Mouse (Mus musculus): ENCODE data around the gene Fam25c.
A peak's percentile ranks its signal among the peaks of the same experiment; 100 is the strongest.
"Not testable (repeated sequence)": the region's sequence is repeated elsewhere in the genome, so short reads cannot be mapped to it uniquely, and the experiment has no call there.

Fam25c gene

DNA sequence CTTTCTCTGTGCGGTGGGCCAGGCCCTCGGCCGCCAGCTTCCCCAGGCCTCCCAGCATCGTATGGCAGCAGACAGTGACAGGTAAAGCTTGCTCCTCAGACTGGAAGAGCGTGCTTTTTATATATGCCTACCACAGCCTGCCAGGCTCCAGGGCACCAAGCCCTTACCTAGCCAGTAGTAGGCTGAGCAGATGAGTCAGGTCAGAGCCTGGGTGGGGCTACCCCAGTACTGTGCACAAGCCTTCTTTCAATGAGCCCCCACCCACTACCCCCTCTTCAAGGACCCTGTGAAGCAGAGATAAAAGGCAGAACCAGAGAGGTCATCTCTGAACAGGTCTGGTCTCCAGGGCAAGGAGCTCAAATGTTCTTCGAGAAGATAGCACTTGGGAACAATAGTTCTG lies at the start of gene Fam25c:
TSS of gene Fam25c (minus strand) at position 133 of the 400 bp plus-strand sequence.
- DNase-seq (ENCODE audit: low read depth, low spot score), result no peak

DNA sequence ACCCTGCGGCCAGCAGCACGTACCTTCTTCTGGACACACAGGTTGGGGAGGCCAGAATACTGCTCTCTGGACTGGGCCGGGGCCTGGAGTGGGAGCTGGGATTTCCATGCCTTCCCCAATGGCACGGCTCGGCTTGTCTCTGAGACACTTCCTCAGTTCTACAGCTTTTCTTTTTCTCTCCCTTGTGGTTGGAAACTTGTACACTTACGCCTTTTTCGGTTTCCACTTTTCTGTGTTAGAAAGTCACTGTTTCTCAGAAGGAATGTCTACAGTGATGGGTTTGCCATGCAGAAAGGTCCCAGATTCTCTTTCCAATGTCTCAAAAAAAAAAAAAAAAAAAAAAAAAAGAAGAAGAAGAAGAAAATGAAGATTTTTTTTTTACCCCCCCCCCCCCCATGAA lies 48.2 kb upstream of the Fam25c start:
- no peak for DNase-seq (ENCODE audit: low read depth, low spot score)

DNA sequence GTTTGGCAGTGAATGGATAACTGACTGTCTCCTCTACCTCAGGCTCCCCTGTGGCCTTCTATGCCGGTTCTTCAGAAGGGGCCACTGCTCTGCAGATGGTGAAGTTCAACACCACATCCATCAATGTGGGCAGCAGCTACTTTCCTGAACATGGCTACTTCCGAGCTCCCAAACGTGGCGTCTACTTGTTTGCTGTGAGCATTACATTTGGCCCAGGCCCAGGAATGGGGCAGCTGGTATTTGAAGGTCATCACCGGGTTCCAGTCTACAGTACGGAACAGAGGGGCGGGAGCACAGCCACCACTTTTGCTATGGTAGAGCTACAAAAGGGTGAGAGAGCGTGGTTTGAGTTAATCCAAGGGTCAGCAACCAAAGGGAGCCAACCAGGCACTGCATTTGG lies 47.6 kb upstream of the Fam25c start:
- no peak for DNase-seq (ENCODE audit: low read depth, low spot score)

DNA sequence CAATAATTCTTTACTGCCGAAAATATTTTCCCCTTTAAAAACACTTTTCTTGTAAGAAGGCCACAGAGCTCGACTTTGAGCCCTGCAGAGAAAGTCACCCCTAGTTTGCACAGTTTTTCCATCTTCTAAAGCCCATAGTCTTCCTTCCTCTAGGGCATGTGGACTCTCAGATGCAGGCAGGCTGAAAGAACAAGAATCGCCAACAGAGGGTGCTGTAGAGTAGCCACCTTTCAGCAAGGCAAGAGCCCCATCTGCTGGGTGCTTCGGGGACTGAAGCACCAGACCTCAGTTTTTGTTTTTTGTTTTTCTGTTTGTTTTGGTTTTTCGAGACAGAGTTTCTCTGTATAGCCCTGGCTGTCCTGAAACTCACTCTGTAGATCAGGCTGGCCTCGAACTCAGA lies 45.9 kb upstream of the Fam25c start:
- peak; percentile 80 for DNase-seq (ENCODE audit: low read depth, low spot score)

DNA sequence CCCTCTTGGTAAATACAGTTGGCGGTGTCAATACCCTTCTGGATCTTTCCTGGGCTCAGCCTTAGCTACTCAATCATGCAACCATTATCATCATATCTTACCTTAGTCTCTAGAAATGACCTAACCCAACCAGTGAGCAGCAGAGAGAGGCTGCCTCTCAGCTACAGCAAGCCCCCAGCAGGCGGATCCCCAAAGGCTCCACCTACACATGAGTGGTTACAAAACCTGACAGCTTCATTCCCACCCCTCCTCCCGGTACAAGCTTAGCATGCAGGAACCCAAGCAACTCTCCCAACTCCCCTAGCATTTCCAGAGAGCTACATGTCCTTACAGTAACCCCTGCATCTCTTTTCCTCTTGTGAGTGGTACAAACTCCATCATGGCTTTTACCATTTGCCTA lies 44.8 kb upstream of the Fam25c start:
- DNase-seq (ENCODE audit: low read depth, low spot score), result no peak

DNA sequence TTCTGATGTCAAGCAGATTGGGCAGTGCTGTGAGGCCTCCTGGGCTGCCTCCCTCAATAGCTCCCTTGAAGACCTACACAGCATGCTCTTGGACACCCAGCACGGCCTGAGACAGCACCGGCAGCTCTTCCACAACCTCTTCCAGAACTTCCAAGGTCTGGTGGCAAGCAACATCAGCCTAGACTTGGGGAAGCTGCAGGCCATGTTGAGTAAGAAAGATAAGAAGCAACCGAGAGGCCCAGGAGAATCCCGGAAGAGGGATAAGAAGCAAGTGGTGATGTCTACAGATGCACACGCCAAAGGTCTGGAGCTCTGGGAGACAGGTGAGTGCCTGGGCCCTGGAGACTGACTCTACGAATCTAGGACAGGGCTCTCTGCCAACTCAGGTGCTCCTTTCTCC lies 44.1 kb upstream of the Fam25c start:
- DNase-seq (ENCODE audit: low read depth, low spot score), result no peak

DNA sequence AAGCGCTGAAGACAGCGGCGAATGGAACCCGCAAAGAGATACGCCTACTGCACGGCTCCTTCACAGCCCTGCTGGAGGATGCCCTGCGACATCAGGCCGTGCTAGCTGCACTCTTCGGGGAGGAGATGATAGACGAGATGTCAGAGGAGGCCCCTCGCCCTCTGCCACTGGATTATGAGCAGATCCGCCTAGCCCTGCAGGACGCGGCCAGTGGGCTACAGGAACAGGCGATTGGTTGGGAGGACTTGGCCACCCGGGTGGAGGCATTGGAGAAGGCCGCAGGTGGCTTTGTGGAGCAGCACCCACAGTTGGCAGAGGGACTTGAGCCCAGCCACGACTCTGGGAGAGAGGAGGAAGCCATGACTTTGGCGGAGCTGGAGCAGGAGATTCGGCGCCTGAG lies 43.7 kb upstream of the Fam25c start:
- DNase-seq (ENCODE audit: low read depth, low spot score), result no peak

DNA sequence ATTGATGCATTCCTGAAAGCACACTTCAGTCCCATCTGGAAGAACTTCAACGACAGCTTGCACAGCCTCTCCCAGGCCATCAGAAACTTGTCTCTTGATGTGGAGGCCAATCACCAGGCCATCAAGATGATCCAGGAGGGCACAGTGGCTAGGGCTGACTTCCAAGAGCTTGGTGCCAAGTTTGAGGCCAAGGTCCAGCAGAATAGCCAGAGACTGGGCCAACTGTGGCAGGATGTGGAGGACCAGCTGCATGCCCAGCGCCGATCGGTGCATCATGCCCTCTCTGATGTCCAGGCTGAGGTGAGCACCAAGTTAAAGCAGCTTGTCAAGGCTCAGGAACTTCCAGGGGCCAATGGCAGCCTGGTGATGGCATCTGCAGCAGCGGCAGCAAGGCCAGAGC lies 42.6 kb upstream of the Fam25c start:
- no peak for DNase-seq (ENCODE audit: low read depth, low spot score)

DNA sequence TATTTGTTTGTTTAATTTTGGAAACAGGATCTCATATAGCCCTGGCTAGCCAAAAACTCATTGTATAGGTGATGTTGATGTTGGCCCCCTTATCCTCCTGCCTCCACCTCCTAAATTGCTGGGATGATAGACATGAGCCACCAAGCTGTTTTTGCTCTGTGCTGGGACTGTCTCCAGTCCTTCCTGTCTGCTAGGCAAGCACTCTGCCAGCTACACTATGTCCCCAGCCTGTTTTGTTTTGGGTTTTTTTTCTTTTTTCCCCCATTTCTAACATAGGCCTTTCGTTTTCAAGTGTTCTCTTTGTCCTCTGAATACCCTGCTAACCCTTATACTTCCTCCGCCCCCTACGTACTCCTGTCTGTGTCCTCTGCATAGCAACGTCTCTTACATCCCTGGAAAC lies 38.1 kb upstream of the Fam25c start:
- no peak for DNase-seq (ENCODE audit: low read depth, low spot score)

DNA sequence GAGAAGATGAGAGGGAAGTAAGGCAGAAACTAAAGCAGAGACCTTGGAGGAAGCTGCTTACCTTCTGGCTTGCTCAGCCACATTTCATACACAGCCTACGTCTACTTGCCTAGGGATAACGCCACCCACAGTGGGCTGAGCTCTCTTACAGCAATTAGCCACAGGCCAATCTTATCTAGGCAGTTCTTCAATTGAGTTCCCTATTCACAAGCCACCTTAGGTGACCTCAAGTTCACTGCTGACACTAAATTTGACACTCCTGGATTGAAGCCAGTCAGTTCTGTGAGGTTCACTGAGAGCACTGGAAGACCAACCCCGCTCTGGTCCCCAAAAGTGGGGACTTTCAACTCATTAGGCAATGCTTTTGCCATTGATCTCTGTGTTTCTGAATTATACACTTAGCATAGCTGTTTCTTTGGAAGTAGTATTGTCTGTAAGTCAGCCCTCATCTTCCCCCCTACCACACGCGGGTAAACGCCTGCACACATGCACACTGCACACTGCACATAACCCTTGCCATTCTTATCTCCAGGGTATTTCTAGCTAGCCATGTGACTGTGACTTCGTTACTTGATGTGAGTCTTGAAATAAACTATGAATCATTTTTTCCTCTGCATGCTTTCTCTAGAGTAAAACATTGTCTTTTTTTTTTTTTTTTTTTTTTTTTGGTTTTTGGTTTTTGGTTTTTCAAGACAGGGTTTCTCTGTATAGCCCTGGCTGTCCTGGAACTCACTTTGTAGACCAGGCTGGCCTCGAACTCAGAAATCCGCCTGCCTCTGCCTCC lies 27.9 kb upstream of the Fam25c start:
- DNase-seq (ENCODE audit: low read depth, low spot score), result no peak

DNA sequence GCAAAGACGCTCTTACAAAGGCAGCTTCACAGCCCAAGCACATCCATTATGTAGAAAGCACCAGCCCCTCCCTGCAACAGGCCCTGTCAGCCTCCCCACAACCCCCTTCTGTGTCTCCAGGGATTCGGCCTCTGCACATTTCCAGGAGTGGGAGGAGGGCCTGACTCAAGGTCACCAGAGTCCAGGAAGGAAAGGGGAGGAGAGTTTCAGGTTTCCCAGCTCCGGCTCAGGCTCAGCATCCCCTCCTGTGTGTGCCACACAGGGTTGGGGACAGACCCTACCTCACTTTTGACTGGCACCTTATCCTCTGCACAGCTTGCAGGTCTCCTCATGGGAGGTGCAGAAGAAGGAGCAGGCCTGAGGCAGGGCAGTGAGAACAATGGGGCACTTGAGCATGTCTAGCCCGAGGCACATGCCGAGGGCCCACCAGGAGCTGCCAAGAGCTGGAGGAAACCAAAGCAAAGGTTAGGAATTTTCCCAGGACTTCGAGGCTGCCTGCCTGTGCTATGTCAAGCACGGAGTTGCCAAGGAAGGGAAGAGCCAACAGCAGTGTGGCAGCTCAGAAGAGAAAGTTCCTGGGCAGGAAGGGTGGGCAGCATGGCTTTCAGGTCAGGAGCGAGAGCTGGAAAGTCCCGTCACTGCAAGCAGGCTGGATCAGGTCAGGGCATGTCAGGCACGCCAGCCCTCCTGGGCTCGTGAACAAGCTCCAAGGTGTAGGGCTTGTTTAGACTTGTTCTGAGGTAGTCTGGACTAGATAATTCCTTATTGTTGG lies 23.5 kb upstream of the Fam25c start:
- no peak for DNase-seq (ENCODE audit: low read depth, low spot score)

DNA sequence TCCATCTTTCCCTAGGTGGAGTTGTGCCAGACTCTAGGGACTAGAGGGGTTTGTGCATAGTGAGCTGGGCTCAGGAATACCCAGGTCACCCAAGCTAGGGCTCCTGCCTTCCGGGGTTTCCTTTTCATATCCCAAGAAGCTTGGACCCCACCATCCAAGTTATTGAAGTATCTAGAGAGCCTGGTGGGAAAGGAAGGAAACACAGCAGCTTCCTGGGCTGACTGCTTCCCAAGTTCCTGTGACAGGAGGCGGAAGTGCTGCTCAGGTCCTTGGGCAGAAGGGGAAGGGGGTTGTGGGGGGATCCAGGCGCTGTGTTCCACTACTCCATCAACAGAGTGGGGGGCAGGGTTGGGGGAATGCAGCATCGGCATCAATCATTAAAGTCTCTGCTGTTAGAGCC lies 21.9 kb upstream of the Fam25c start:
- DNase-seq (ENCODE audit: low read depth, low spot score), result no peak

DNA sequence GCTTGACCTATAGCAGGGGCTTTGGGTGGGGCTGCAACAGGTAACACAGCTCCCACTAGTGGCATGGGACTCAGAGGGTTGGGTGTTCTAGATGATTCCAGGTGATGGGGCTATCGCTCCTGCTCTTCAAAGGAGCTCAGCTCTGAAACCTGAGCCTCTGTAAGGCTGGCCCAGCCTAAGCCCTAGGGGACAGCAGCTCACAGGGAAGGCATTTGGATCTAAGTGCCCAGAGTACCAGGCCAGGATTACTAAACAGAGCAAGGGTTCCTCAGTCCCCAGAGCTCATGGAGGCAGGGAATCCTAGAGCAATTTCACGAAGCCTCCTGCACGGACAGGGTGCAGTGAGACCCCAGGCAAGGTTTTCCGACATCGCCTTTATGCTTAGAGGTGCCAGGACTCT lies 20.7 kb upstream of the Fam25c start:
- no peak for DNase-seq (ENCODE audit: low read depth, low spot score)

DNA sequence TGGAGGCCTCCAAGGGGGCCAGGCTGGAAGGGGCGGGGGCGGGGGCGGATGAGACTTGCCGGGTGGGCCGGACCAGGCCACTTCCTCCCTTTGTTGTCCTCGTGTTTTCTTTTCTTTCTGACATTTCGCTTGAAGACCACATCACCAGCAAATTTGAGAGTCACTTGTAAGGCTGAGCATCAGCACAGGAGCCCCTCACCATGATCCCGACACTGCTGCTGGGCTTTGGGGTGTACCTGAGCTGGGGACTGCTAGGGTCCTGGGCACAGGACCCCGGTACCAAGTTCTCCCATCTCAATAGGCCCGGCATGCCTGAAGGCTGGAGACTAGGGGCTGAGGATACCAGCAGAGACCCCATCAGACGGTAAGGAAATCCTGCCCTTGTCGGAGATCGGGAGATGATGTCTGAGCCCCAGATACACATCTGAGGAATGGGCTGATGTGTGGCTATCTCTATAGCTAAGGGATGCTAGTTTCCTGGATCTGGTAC lies 20.2 kb upstream of the Fam25c start, which contains the start of gene Mmrn2:
TSS of gene Mmrn2 (plus strand) at position 51 of the 490 bp plus-strand sequence.
- no peak for DNase-seq (ENCODE audit: low read depth, low spot score)

DNA sequence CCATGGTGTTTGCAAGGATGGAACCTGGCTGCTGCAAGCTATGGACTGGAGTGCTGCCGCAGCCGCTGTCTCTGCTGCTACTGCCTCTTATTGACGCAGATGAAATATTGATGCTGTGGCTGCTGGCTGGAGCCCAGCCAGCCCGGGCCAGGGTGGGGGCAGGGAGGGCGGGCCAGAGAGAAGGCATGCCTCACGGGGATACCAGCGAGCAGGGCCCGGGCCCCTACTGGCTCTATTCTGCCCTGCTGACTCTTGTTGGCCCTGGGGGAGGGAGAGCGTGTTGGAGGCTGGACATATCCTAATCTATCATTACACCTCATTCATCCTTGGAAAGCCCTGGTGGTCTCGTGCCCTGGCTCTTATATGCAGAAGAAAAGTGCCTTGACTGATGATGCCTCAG lies 19.3 kb upstream of the Fam25c start, which contains the start of gene Sncg:
TSS of gene Sncg (minus strand) at position 213 of the 400 bp plus-strand sequence.
- no peak for DNase-seq (ENCODE audit: low read depth, low spot score)

DNA sequence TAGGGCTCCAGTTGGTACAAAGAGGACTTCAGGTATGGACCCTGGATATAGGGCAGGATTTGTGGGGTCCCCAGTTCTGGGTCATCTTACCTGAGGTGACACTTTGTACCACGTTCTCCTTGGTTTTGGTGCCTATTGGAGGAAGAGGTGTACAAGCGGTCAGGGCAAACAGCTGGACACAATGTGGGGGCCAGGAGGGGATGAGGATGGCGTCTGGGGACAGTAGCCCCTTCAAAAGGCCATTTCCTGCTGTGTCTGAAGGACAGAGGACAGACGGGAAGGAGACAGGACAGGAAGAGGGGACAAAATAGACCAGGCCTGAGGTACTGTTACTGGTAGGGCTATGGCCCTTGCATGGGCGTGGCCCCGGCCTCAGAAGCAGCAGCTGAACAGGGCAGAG lies 18.3 kb upstream of the Fam25c start:
- DNase-seq (ENCODE audit: low read depth, low spot score), result no peak

DNA sequence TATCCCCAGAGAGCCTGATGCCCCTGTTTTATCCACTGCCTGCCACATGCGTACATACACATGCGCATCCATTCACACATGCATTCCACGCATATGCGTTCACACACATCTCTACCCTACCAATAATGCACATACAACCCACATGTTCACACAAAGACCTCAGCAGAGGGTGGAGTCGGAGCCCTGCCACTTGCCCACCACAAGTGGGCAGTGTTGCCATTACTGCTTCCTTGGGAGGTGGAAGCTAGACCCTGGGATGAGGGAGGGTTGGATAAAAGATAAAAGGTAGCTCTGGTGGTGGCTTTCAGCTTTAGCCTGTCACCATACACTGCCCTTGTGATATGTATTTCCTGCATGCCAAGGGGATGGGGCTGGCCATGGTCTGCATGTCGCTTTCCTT lies 17.4 kb upstream of the Fam25c start:
- DNase-seq (ENCODE audit: low read depth, low spot score), result no peak

DNA sequence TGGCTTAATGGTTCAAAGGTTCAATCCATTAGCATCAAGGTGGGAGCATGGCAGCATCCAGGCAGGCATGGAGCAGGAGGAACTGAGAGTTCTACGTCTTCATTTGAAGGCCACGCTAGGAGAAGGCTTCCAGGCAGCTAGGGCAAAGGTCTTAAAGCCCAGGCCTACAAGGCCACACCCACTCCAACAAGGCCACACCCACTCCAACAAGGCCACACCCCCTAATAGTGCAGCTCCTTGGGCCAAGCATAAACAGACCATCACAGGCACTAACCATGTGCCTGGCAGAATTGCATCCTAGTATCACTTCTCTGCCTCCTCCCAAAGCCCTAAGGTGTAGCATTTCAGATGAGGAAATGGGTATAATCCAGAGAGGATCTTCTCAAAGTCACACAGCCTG lies 16.5 kb upstream of the Fam25c start:
- DNase-seq (ENCODE audit: low read depth, low spot score), result no peak

DNA sequence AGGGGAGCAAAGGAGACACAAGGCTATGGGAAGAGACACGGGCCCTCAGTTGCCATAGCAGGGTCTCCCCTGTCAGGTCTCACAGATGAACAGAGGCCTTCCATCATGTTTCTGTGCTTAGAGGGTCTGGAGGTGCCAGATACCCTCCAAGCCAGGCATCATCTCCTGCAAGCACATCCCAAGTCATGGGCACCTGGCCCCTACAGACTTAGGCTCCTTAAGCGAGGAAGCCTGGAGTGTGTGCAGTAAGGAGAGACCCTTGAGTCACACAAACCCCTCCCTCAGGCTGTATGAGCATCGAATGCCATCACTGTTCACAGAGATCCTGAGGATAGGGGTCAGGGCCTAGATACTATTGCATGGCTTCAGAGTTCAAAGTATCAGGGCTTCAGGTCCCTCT lies 15.7 kb upstream of the Fam25c start:
- DNase-seq (ENCODE audit: low read depth, low spot score), result no peak

DNA sequence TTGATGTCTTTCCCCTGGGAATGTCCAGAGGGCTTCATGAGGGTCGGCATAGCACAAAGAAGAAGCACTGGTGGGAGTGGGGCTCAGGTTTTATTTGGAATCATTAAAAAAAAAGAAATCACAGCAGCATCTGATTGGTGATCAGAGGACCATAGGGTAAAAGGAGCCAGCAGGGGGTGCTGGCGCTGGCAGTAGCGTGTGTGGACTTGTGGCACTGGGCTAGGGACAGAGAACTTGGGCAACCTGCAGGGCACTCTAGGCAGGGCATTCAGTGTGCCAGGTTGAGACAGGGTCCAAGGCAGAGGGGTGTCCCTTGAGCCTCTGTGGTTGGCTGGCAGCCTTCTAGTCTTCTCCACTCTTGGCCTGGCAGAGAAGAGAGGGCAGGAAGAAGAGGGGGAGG lies 15.0 kb upstream of the Fam25c start:
- no peak for DNase-seq (ENCODE audit: low read depth, low spot score)

DNA sequence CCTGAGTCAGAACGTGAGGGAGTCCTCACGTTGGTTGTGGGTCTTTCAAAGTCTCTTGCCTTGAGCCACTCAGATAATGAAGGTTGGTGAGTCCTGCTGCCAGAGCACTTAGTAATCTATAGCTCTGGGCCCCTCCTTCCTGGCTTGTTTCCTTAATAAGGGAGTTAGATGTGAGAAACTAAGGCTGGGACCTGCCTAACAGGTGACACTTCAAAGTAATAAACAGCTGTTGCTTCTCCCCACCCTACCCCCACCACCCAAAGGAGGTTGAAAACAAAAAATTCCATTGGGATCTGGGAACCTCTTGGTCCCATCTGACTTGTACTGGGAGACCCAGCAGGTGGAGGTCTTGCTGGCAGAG lies 9.9 kb upstream of the Fam25c start:
- DNase-seq (ENCODE audit: low read depth, low spot score), result no peak

DNA sequence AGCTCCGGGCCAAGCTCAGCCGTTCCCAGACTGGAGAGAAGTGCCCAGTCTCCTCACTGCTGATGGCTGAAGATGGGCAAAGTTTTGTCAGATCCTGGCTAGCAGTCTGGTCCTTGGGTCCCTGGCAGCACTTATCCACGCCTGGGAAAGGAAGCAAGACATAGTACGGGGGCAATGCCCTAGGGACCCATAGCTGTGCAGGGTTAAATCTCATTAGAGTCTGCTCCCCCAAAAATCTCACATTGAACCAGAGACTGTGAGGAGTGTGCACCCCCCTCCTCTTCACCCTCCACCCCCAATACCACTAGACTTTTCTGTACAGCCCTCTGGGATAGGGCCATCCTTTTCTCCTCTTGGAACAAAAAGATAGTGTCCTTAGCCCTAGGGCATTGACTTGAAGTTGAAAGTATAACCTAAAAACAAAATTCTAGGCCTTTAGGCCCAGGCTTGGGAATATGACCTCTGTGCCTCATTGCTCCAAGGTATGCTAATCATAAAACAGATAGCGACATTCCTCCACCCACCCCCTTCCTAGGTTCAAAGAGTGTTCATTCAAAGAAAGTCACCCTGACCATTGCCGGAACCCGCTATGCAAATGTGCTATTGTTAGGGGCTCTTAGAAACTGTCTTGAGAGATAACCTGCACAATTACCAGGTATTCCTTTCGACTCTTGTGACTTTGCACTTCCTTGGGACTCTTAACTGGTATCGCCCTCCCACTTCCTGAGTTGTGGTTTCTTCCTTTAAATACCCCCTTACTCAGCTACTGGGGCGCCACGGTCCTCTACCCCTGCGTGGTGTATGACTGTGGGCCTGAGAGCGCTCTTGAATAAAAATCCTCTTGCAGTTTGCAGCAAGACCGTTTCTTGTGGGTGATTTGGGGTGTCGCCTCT lies 9.3 kb upstream of the Fam25c start:
- not testable (repeated sequence) for DNase-seq (ENCODE audit: low read depth, low spot score)

All from skeletal muscle tissue, adult 2 months (tissue).